Mouse (Mus musculus): ENCODE measurements around the gene Osgep. TPM values are rescaled to one million over a fixed set of nuclear protein-coding genes. Genes with fewer than 3 reads are reported as not detected.
"Not testable (repeated sequence)": the region's sequence is repeated elsewhere in the genome, so short reads cannot be mapped to it uniquely, and the experiment has no call there.

The Osgep gene
- total RNA-seq, 2 experiments from 2014 or later: 30.9 to 35.2 TPM

GRCm38 (mm10) chr14:50892091-50892490 is 32.6 kb downstream of the Osgep start:
- no peak for DNase-seq (ENCODE audit: low spot score in 2 of 2)

GRCm38 (mm10) chr14:50891621-50892020 is 33.1 kb downstream of the Osgep start:
- no peak for DNase-seq (ENCODE audit: low spot score in 2 of 2)

GRCm38 (mm10) chr14:50876236-50876950 is 48.3 kb downstream of the Osgep start:
- peak; percentile 11 to 40 for DNase-seq (ENCODE audit: low spot score in 2 of 2)

- DNase-seq (ENCODE audit: low spot score in 2 of 2): peak in 1 of 2 experiments; percentile 31
Observed at GRCm38 (mm10) chr14:50875591-50876230, 49.0 kb downstream of the Osgep start.

- DNase-seq (ENCODE audit: low spot score in 2 of 2): no peak
Observed at GRCm38 (mm10) chr14:50875175-50875574, 49.5 kb downstream of the Osgep start.

GRCm38 (mm10) chr14:50871284-50871683 is 53.4 kb downstream of the Osgep start:
- DNase-seq (ENCODE audit: low spot score in 2 of 2): no peak

GRCm38 (mm10) chr14:50870805-50871143 is 53.9 kb downstream of the Osgep start:
- no peak for DNase-seq (ENCODE audit: low spot score in 2 of 2)

GRCm38 (mm10) chr14:50869889-50870804 is 54.5 kb downstream of the Osgep start, which contains the start of gene Tep1:
Gene Tep1 (minus strand): TSS chr14:50870560.
- peak; percentile 48 to 62 for DNase-seq (ENCODE audit: low spot score in 2 of 2)

- no peak for DNase-seq (ENCODE audit: low spot score in 2 of 2)
Observed at GRCm38 (mm10) chr14:50868656-50869055, 56.0 kb downstream of the Osgep start.

- DNase-seq (ENCODE audit: low spot score in 2 of 2): no peak
Observed at GRCm38 (mm10) chr14:50868211-50868610, 56.5 kb downstream of the Osgep start.

GRCm38 (mm10) chr14:50866966-50867365 is 57.7 kb downstream of the Osgep start:
- no peak for DNase-seq (ENCODE audit: low spot score in 2 of 2)

GRCm38 (mm10) chr14:50865005-50865404 is 59.7 kb downstream of the Osgep start:
- DNase-seq (ENCODE audit: low spot score in 2 of 2): not testable (repeated sequence)

GRCm38 (mm10) chr14:50862641-50863040 is 62.1 kb downstream of the Osgep start:
- no peak for DNase-seq (ENCODE audit: low spot score in 2 of 2)

Other genes starting within 250 kb of the Osgep start
- gene Olfr747, start 231.7 kb downstream of the Osgep start, total RNA-seq (2021): not detected
- gene Olfr748, start 217.5 kb downstream of the Osgep start, total RNA-seq (2021): not detected
- not detected for gene Olfr749, start 179.8 kb downstream of the Osgep start, total RNA-seq (2021)
- gene Ttc5, start 139.4 kb downstream of the Osgep start, total RNA-seq (2021): 10 to 100 TPM; 53.4 to 55.6 TPM
- not detected for gene Ccnb1ip1, start 117.2 kb downstream of the Osgep start, total RNA-seq (2021)
- gene Parp2, start 117.1 kb downstream of the Osgep start, total RNA-seq (2021): 10 to 100 TPM; 27.0 to 27.8 TPM
- 1 to 10 TPM; 2.6 to 4.6 TPM for gene Tep1, start 54.3 kb downstream of the Osgep start, total RNA-seq (2021)
- 1 to 10 TPM; 5.6 to 6.5 TPM for gene Klhl33, start 27.4 kb downstream of the Osgep start, total RNA-seq (2021)
- 10 to 100 TPM; 57.7 to 61.6 TPM for gene Apex1, start 75 bp upstream of the Osgep start, total RNA-seq (2021)
- gene Pip4p1, start 6.0 kb upstream of the Osgep start, total RNA-seq (2021): 100 to 1,000 TPM in 1 of 2 experiments, 10 to 100 TPM in 1; 92.3 to 102 TPM
- 10 to 100 TPM; 13.7 to 16.4 TPM for gene Pnp, start 6.2 kb upstream of the Osgep start, total RNA-seq (2021)
- gene Gm49342, start 19.6 kb upstream of the Osgep start, total RNA-seq (2021): 10 to 100 TPM in 1 of 2 experiments, 1 to 10 TPM in 1; 5.3 to 10.1 TPM
- 1 to 10 TPM in 1 of 2 experiments, under 1 TPM in 1; 0.46 to 1.1 TPM for gene Pnp2, start 31.1 kb upstream of the Osgep start, total RNA-seq (2021)
- under 1 TPM in 1 of 2 experiments, not detected in 1; 0.30 TPM for gene Rnase10, start 82.9 kb upstream of the Osgep start, total RNA-seq (2021)
- gene Rnase9, start 117.0 kb upstream of the Osgep start, total RNA-seq (2021): not detected
- gene Rnase11, start 125.3 kb upstream of the Osgep start, total RNA-seq (2021): not detected
- gene Rnase12, start 132.8 kb upstream of the Osgep start, total RNA-seq (2021): not detected
- not detected for gene Olfr750, start 149.5 kb upstream of the Osgep start, total RNA-seq (2021)
- gene Rnase4, start 166.2 kb upstream of the Osgep start, total RNA-seq (2021): 10 to 100 TPM; 16.5 to 18.1 TPM
- 1 to 10 TPM; 4.0 to 4.3 TPM for gene Ang, start 166.3 kb upstream of the Osgep start, total RNA-seq (2021)
- gene Eddm3b, start 189.5 kb upstream of the Osgep start, total RNA-seq (2021): not detected
- gene Rnase6, start 199.0 kb upstream of the Osgep start, total RNA-seq (2021): not detected
- 1 to 10 TPM in 1 of 2 experiments, under 1 TPM in 1; 0.63 to 1.1 TPM for gene Rnase1, start 221.9 kb upstream of the Osgep start, total RNA-seq (2021)
- gene Rnase2b, start 237.4 kb upstream of the Osgep start, total RNA-seq (2021): not detected